Mouse (Mus musculus): ENCODE measurements around the gene Il1rapl1. TPM values are rescaled to one million over a fixed set of nuclear protein-coding genes. Genes with fewer than 3 reads are reported as not detected.

Il1rapl1 gene
- polyA plus RNA-seq, 1 experiment from 2014 or later: 0.09 TPM

DNA sequence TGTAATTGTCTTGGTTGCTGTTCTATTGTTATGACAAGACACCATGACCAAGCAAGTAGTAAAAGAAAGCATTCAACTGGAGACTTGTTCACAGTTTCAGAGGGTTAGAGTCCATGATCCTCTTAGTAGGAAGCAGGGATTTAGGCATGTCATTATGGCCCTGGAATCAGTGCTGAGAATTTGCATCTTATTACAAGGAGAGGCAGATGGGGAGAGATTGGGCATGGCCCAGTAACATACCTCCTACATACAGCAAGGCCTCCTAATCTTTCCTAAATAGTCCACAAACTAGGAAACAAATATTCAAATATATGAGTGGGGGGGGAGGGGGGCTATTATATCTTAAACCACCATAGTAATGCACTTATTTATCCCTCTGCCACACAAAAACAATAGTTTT is 301.6 kb downstream of the Il1rapl1 start:
- H3K27ac ChIP-seq (ENCODE audit: low read length): no peak overlapping the region
- H3K9me3 ChIP-seq (replicated peaks; ENCODE audit: control insufficient read depth, low read length): no peaks in the 10 kb centered on the region
- H3K9ac ChIP-seq (ENCODE audit: low read length): no peak overlapping the region
- ATAC-seq (replicated peaks; ENCODE audit: extremely low read depth, insufficient read depth, low FRiP score): no peak
- no peak overlapping the region for H3K4me2 ChIP-seq (ENCODE audit: low read depth, low read length)
- no peaks in the 10 kb centered on the region for H3K27me3 ChIP-seq (ENCODE audit: control insufficient read depth, insufficient read depth, low read length)
- no peak overlapping the region for H3K4me3 ChIP-seq (ENCODE audit: low read length)
- H3K4me1 ChIP-seq (ENCODE audit: control insufficient read depth, insufficient read depth, low read length): no peaks in the 10 kb centered on the region
- no peaks in the 10 kb centered on the region for H3K36me3 ChIP-seq (ENCODE audit: control insufficient read depth, insufficient read depth)

DNA sequence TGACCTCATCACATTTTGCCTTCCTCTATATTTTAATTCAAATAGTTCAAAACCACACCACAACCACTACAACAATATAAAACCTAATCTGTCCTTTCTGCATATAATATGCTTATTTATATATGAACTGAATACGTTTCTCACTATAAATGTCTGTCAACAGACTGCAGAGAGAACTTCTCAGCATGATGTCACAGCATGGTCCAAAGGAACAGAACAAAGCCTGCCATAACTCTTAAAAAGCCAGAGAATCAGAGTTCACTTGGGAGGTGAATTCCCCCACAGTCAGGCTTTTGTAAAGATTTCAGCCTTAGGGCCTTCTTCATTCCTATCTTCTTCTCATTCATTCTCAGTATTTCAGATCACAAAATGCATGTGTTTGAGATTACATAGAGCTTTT is 307.7 kb downstream of the Il1rapl1 start:
- H3K4me2 ChIP-seq (ENCODE audit: low read depth, low read length): no peak overlapping the region
- H3K27ac ChIP-seq (ENCODE audit: low read length): no peak overlapping the region
- no peaks in the 10 kb centered on the region for H3K36me3 ChIP-seq (ENCODE audit: control insufficient read depth, insufficient read depth)
- no peak for ATAC-seq (replicated peaks; ENCODE audit: extremely low read depth, insufficient read depth, low FRiP score)
- no peak overlapping the region for H3K9ac ChIP-seq (ENCODE audit: low read length)
- WGBS: 59% methylated on average over 1 of the region's 1 CpGs
- H3K9me3 ChIP-seq (replicated peaks; ENCODE audit: control insufficient read depth, low read length): no peaks in the 10 kb centered on the region
- H3K4me1 ChIP-seq (ENCODE audit: control insufficient read depth, insufficient read depth, low read length): no peaks in the 10 kb centered on the region
- no peaks in the 10 kb centered on the region for H3K27me3 ChIP-seq (ENCODE audit: control insufficient read depth, insufficient read depth, low read length)
- H3K4me3 ChIP-seq (ENCODE audit: low read length): no peak overlapping the region

GRCm38 (mm10) chrX:87793011-87793410 is 322.4 kb downstream of the Il1rapl1 start:
- ATAC-seq (replicated peaks; ENCODE audit: extremely low read depth, insufficient read depth, low FRiP score): no peak
- Histone ChIP-seq H3K4me1 (ENCODE audit: control insufficient read depth, insufficient read depth, low read length) (no peaks in the 10 kb centered on the region), H3K9ac (ENCODE audit: low read length) (no peak overlapping the region), H3K27me3 (ENCODE audit: control insufficient read depth, insufficient read depth, low read length) (no peaks in the 10 kb centered on the region), H3K9me3 (replicated peaks; ENCODE audit: control insufficient read depth, low read length) (no peaks in the 10 kb centered on the region), H3K4me3 (ENCODE audit: low read length) (no peak overlapping the region), H3K36me3 (ENCODE audit: control insufficient read depth, insufficient read depth) (no peaks in the 10 kb centered on the region), H3K4me2 (ENCODE audit: low read depth, low read length) (no peak overlapping the region), H3K27ac (ENCODE audit: low read length) (no peak overlapping the region)

- Histone ChIP-seq H3K9me3 (replicated peaks; ENCODE audit: control insufficient read depth, low read length) (no peaks in the 10 kb centered on the region), H3K4me2 (ENCODE audit: low read depth, low read length) (no peak overlapping the region), H3K27ac (ENCODE audit: low read length) (no peak overlapping the region), H3K36me3 (ENCODE audit: control insufficient read depth, insufficient read depth) (no peaks in the 10 kb centered on the region), H3K27me3 (ENCODE audit: control insufficient read depth, insufficient read depth, low read length) (no peaks in the 10 kb centered on the region), H3K9ac (ENCODE audit: low read length) (no peak overlapping the region), H3K4me1 (ENCODE audit: control insufficient read depth, insufficient read depth, low read length) (no peaks in the 10 kb centered on the region), H3K4me3 (ENCODE audit: low read length) (no peak overlapping the region)
- WGBS: 53% methylated on average over 2 of the region's 2 CpGs
- ATAC-seq (replicated peaks; ENCODE audit: extremely low read depth, insufficient read depth, low FRiP score): no peak
Observed at GRCm38 (mm10) chrX:87710589-87710988, 404.9 kb downstream of the Il1rapl1 start.

DNA sequence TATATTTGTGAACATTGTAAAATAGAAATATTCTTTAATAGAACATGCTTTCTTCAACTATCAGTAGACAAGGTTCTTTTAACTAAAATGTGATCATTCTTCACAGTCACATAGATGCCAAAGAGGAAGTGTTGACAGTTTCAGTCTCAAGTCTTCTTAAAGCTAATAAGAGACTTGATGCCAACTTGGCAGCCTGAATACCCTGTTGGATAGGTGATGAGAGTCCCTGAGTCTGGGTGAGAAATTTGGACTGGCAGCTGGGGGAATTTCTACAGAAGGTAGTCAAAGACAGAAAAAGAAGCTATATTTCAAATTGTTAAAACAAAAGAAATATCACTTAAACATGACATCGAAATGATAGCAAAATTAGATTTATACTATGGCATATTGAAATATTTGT is 451.6 kb downstream of the Il1rapl1 start:
- H3K9me3 ChIP-seq (replicated peaks; ENCODE audit: control insufficient read depth, low read length): no peaks in the 10 kb centered on the region
- H3K4me2 ChIP-seq (ENCODE audit: low read depth, low read length): no peak overlapping the region
- no peaks in the 10 kb centered on the region for H3K4me1 ChIP-seq (ENCODE audit: control insufficient read depth, insufficient read depth, low read length)
- no peak overlapping the region for H3K27ac ChIP-seq (ENCODE audit: low read length)
- no peak for ATAC-seq (replicated peaks; ENCODE audit: extremely low read depth, insufficient read depth, low FRiP score)
- H3K4me3 ChIP-seq (ENCODE audit: low read length): no peak overlapping the region
- no peaks in the 10 kb centered on the region for H3K36me3 ChIP-seq (ENCODE audit: control insufficient read depth, insufficient read depth)
- no peaks in the 10 kb centered on the region for H3K27me3 ChIP-seq (ENCODE audit: control insufficient read depth, insufficient read depth, low read length)
- no peak overlapping the region for H3K9ac ChIP-seq (ENCODE audit: low read length)
- 80% methylated on average over 1 of the region's 1 CpGs for WGBS

GRCm38 (mm10) chrX:87655644-87656043 is 459.8 kb downstream of the Il1rapl1 start:
- Histone ChIP-seq H3K9ac (ENCODE audit: low read length) (no peak overlapping the region), H3K4me3 (ENCODE audit: low read length) (no peak overlapping the region), H3K36me3 (ENCODE audit: control insufficient read depth, insufficient read depth) (no peaks in the 10 kb centered on the region), H3K27me3 (ENCODE audit: control insufficient read depth, insufficient read depth, low read length) (no peaks in the 10 kb centered on the region), H3K4me1 (ENCODE audit: control insufficient read depth, insufficient read depth, low read length) (no peaks in the 10 kb centered on the region), H3K4me2 (ENCODE audit: low read depth, low read length) (no peak overlapping the region), H3K27ac (ENCODE audit: low read length) (no peak overlapping the region), H3K9me3 (replicated peaks; ENCODE audit: control insufficient read depth, low read length) (no peaks in the 10 kb centered on the region)
- ATAC-seq (replicated peaks; ENCODE audit: extremely low read depth, insufficient read depth, low FRiP score): no peak
- 30% methylated on average over 2 of the region's 2 CpGs for WGBS

GRCm38 (mm10) chrX:87600914-87601313 is 514.5 kb downstream of the Il1rapl1 start:
- ATAC-seq (replicated peaks; ENCODE audit: extremely low read depth, insufficient read depth, low FRiP score): no peak
- H3K27me3 ChIP-seq (ENCODE audit: control insufficient read depth, insufficient read depth, low read length): no peaks in the 10 kb centered on the region
- no peaks in the 10 kb centered on the region for H3K36me3 ChIP-seq (ENCODE audit: control insufficient read depth, insufficient read depth)
- H3K27ac ChIP-seq (ENCODE audit: low read length): no peak overlapping the region
- no peak overlapping the region for H3K4me3 ChIP-seq (ENCODE audit: low read length)
- H3K4me1 ChIP-seq (ENCODE audit: control insufficient read depth, insufficient read depth, low read length): no peaks in the 10 kb centered on the region
- no peak overlapping the region for H3K4me2 ChIP-seq (ENCODE audit: low read depth, low read length)
- H3K9me3 ChIP-seq (replicated peaks; ENCODE audit: control insufficient read depth, low read length): no peaks in the 10 kb centered on the region
- no peak overlapping the region for H3K9ac ChIP-seq (ENCODE audit: low read length)

- no peaks in the 10 kb centered on the region for H3K36me3 ChIP-seq (ENCODE audit: control insufficient read depth, insufficient read depth)
- H3K4me3 ChIP-seq (ENCODE audit: low read length): no peak overlapping the region
- H3K4me2 ChIP-seq (ENCODE audit: low read depth, low read length): no peak overlapping the region
- no peak for ATAC-seq (replicated peaks; ENCODE audit: extremely low read depth, insufficient read depth, low FRiP score)
- H3K27me3 ChIP-seq (ENCODE audit: control insufficient read depth, insufficient read depth, low read length): no peaks in the 10 kb centered on the region
- no peak overlapping the region for H3K9ac ChIP-seq (ENCODE audit: low read length)
- H3K4me1 ChIP-seq (ENCODE audit: control insufficient read depth, insufficient read depth, low read length): no peaks in the 10 kb centered on the region
- H3K27ac ChIP-seq (ENCODE audit: low read length): no peak overlapping the region
- H3K9me3 ChIP-seq (replicated peaks; ENCODE audit: control insufficient read depth, low read length): no peaks in the 10 kb centered on the region
Observed at GRCm38 (mm10) chrX:87507997-87508396, 607.4 kb downstream of the Il1rapl1 start.

- WGBS: 70% methylated on average over 5 of the region's 5 CpGs
- H3K4me1 ChIP-seq (ENCODE audit: control insufficient read depth, insufficient read depth, low read length): no peaks in the 10 kb centered on the region
- H3K9me3 ChIP-seq (replicated peaks; ENCODE audit: control insufficient read depth, low read length): no peaks in the 10 kb centered on the region
- H3K4me2 ChIP-seq (ENCODE audit: low read depth, low read length): no peak overlapping the region
- no peak overlapping the region for H3K27ac ChIP-seq (ENCODE audit: low read length)
- H3K36me3 ChIP-seq (ENCODE audit: control insufficient read depth, insufficient read depth): no peaks in the 10 kb centered on the region
- H3K27me3 ChIP-seq (ENCODE audit: control insufficient read depth, insufficient read depth, low read length): no peaks in the 10 kb centered on the region
- no peak overlapping the region for H3K4me3 ChIP-seq (ENCODE audit: low read length)
- no peak for ATAC-seq (replicated peaks; ENCODE audit: extremely low read depth, insufficient read depth, low FRiP score)
- H3K9ac ChIP-seq (ENCODE audit: low read length): no peak overlapping the region
Observed at GRCm38 (mm10) chrX:87502604-87503003, 612.8 kb downstream of the Il1rapl1 start.

DNA sequence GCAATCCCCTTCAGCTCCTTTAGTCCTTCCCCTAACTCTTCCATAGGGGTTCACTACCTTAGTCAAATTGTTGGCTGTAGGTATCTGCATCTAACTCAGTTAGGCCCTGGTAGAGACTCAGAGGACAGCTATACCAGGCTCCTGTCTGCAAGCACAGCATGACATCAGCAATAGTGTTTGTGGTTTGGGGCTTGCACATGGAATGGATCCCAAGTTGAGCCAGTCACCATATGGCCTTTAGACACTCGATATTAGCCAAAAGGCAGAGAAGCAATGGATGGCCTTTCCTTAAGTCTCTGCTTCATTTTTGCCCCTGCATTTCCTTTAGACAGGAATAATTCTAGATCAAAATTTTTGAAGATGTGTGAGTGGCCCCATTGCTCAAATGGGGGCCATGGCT is 632.0 kb downstream of the Il1rapl1 start:
- 68% methylated on average over 1 of the region's 1 CpGs for WGBS
- H3K4me3 ChIP-seq (ENCODE audit: low read length): no peak overlapping the region
- H3K9ac ChIP-seq (ENCODE audit: low read length): no peak overlapping the region
- no peak overlapping the region for H3K27ac ChIP-seq (ENCODE audit: low read length)
- H3K27me3 ChIP-seq (ENCODE audit: control insufficient read depth, insufficient read depth, low read length): no peaks in the 10 kb centered on the region
- no peaks in the 10 kb centered on the region for H3K9me3 ChIP-seq (replicated peaks; ENCODE audit: control insufficient read depth, low read length)
- H3K4me2 ChIP-seq (ENCODE audit: low read depth, low read length): no peak overlapping the region
- no peaks in the 10 kb centered on the region for H3K36me3 ChIP-seq (ENCODE audit: control insufficient read depth, insufficient read depth)
- H3K4me1 ChIP-seq (ENCODE audit: control insufficient read depth, insufficient read depth, low read length): no peaks in the 10 kb centered on the region
- no peak for ATAC-seq (replicated peaks; ENCODE audit: extremely low read depth, insufficient read depth, low FRiP score)
